Mouse (Mus musculus): ENCODE measurements around the gene Hlcs. TPM values are rescaled to one million over a fixed set of nuclear protein-coding genes. Genes with fewer than 3 reads are reported as not detected.

The Hlcs gene
- polyA plus RNA-seq, 1 experiment = 6.6 TPM

DNA sequence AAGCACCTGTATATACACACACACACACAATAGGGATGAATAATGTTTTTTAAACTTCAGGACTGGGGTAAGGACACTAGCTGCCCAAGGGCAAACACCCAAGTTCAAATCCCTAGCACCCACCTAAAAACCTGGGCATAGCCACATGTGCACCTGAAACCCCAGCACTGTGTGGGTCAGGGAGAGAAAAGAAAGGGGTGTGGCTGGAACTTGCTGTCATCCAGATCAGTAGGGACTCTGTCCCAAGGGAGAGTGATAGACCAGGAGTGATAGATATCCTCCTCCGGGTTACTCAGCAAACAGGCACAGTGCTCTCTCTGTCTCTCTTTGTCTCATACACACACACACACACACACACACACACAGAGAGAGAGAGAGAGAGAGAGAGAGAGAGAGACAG lies 2.0 kb downstream of the Hlcs start:
- Histone ChIP-seq H3K4me1 (ENCODE audit: control insufficient read depth, insufficient read depth, insufficient read length, low read length) (peaks cover 7% of the 10 kb centered on the region), H3K27ac (replicated peaks; ENCODE audit: low read depth, low read length) (no peak overlapping the region), H3K4me3 (ENCODE audit: insufficient read depth, low read depth, low read length) (no peak overlapping the region)

DNA sequence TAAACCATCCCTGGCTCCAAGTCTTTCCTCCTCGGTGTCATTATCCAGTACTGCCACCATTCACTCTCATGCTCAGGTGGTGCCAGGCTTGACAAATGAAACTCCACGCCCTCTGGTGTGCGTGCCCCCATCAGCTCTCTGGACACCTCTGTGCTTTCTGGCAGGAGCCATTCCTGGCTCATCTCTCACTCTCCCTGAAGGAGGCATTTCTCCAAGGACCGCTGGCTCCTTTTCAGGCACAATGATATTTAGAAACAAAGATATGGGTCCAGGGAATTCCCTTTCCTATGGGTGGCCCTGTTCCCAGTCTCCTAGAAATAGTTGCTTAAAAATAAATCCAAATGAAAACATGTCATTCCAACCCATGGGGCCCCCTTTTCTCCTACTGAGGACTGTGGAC lies 4.3 kb downstream of the Hlcs start:
- H3K27ac ChIP-seq (replicated peaks; ENCODE audit: low read depth, low read length) = no peak overlapping the region
- peaks cover 7% of the 10 kb centered on the region for H3K4me1 ChIP-seq (ENCODE audit: control insufficient read depth, insufficient read depth, insufficient read length, low read length)
- no peak overlapping the region for H3K4me3 ChIP-seq (ENCODE audit: insufficient read depth, low read depth, low read length)

DNA sequence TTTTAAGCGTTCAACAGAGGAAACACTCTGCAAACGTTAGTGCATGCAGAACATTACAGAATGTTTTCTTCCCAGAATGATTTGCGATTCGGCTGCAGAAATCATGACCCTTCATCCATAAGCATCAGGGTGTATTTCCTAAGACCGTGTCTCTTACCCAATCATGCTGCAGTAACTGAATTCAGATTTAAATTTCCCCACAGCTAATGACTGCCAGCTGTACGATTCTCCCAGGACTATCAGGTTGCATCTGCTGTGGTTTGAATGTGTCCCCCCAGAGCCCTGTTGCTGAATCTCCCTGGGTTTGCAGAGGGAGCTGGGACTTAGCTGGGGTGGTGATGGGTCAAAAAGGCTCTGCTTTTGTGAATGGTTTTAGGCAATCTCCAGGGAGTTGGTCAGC lies 5.4 kb downstream of the Hlcs start:
- H3K4me1 ChIP-seq (ENCODE audit: control insufficient read depth, insufficient read depth, insufficient read length, low read length) = peaks cover 7% of the 10 kb centered on the region
- no peak overlapping the region for H3K27ac ChIP-seq (replicated peaks; ENCODE audit: low read depth, low read length)
- no peak overlapping the region for H3K4me3 ChIP-seq (ENCODE audit: insufficient read depth, low read depth, low read length)

DNA sequence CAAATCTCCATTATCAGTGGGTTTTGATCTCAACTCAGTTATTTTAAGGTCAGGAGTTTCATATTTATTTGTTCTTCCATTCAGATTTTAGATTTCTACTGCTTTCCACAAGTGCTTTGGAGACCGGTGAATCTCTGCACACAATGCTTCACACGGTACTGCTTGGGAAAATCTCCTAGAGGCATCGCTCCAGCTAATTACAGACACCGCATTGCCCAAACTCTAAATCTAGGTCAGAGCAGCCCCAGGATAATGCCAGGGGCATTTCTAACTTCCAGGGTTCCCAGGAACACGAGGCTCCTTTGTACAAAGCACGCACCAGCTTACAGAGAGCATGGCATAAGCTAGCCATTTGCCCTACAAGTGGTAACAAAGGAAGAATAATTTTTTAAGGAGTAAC lies 5.8 kb downstream of the Hlcs start:
- no peak overlapping the region for H3K27ac ChIP-seq (replicated peaks; ENCODE audit: low read depth, low read length)
- no peak overlapping the region for H3K4me3 ChIP-seq (ENCODE audit: insufficient read depth, low read depth, low read length)
- H3K4me1 ChIP-seq (ENCODE audit: control insufficient read depth, insufficient read depth, insufficient read length, low read length) = peaks cover 7% of the 10 kb centered on the region

DNA sequence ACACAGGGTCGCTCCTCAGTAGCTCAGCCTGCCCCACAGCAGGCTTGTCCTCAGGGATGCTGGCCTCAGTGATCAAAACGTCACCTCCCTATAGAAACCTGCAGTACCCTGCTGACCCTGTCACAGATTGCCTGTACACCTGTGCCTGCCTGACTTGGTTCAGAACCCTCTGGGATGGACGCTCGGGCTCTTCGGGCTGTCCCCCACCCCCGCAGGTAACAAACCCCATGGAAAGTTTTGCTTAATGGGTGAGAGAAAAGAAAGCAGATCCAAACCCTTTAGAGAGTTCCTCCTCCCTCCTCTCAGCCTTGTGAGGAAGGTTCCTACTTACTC lies 10.2 kb downstream of the Hlcs start:
- Histone ChIP-seq H3K4me3 (ENCODE audit: insufficient read depth, low read depth, low read length) (no peak overlapping the region), H3K27ac (replicated peaks; ENCODE audit: low read depth, low read length) (no peak overlapping the region), H3K4me1 (ENCODE audit: control insufficient read depth, insufficient read depth, insufficient read length, low read length) (peaks cover 1% of the 10 kb centered on the region)

DNA sequence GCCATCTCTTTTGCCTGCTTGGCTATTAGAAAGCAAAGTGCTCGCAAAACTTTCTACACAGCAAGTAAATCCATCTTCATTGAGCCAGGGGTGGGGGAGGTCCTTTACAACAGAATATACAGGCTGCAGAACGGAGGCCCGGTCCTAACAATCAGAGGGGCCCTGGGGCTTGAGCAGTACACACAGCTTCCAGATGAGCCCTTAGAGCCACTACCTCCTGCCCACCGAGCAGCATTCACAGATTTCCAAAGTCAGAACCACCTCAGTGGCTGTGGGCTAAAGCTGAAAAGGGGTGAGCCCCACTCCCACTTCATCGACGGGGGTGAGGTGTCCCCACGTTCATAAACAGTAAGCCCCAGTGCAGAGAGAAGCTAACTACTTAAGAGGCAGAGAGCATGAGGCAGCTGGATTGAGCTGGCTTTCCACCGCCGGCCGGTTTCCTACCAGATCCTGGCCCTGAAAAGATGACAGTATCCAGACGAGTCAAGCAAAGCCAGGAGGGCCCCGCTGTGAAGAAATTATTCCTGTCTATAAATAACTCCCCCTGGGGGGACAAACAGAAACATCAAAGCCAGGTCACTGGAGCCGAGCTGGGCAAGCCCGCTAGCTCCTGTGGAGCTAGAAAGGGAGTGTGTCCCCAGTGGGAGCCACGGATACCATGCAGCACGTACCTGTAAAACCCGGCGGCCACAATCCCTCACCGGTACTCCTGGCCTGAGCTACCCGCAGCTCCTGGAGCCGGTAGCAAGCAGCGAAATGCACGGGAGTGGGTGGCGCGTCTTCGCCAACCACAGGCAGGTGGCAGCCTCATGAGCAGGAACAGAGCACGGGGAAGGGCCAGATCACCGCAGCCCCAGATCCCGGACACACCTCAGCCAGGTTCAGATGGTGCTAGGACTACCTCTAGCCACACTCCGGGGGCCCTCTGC lies 10.8 kb downstream of the Hlcs start:
- Histone ChIP-seq H3K27ac (replicated peaks; ENCODE audit: low read depth, low read length) (no peak overlapping the region), H3K4me1 (ENCODE audit: control insufficient read depth, insufficient read depth, insufficient read length, low read length) (no peaks in the 10 kb centered on the region; the same call in 1 of the 2 replicates), H3K4me3 (ENCODE audit: insufficient read depth, low read depth, low read length) (peak overlapping the region; percentile 22)

DNA sequence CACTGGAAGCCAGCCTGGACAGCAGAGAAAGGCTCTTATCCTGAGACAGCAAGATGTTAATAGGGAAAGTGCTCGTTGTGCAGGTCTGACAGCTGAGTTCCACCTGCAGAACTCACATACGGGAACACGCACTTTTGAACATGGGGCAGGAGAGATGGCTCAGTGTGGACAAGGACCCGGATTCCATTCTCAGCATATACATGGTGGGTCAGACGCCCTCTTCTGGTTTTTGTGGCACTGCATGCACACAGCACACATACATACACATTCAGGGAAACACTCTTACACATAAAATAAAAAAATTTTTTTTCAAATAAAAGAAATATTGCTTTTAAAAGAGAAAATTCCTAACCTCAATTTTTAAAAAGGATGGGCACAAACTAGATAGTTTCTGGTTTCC lies 11.7 kb downstream of the Hlcs start:
- H3K27ac ChIP-seq (replicated peaks; ENCODE audit: low read depth, low read length) = no peak overlapping the region

DNA sequence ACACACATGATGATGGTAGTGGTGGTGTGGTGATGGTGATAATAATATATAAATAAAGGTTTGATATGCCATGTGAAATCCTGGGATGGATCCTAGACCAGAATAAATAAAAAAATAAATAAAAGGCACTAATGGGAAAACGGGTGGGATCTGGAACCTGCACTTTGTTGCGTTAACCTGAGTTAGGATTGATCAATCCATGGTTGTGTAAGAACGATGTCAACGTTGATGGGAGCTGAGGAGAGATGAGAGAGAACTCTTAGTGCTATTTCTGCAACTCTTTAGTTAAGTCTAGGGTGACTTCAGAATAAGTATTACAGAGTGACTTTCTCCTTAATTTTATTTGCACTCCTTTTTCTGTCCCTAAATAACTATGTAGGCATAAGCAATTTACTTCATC lies 12.2 kb downstream of the Hlcs start:
- Histone ChIP-seq H3K4me3 (ENCODE audit: insufficient read depth, low read depth, low read length) (no peak overlapping the region), H3K27ac (replicated peaks; ENCODE audit: low read depth, low read length) (no peak overlapping the region)

More for the DNA sequence above, 11.7 kb downstream of the Hlcs start:
- Histone ChIP-seq H3K4me1 (ENCODE audit: control insufficient read depth, insufficient read depth, insufficient read length, low read length) (no peaks in the 10 kb centered on the region; the same call in 1 of the 2 replicates), H3K4me3 (ENCODE audit: insufficient read depth, low read depth, low read length) (no peak overlapping the region)

DNA sequence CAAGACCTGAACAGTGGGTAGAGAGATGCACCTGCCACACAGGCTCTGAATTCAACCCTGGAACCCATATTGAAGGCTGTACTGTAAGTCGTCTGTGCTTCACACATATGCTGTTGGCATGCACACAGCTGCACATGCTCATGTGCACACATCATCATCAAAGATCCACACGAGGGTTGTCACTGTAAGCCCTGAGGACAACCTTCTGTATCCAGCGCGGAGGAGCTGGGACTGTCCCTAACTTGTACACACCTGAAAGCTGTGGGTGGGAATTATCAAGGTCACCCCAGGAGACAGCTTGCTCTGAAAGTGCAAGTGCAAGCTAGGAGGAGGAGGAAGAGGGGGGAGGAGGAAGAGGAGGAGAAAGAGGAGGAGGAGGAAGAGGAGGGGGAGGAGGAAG lies 14.2 kb downstream of the Hlcs start:
- Histone ChIP-seq H3K4me3 (ENCODE audit: insufficient read depth, low read depth, low read length) (no peak overlapping the region), H3K27ac (replicated peaks; ENCODE audit: low read depth, low read length) (no peak overlapping the region), H3K4me1 (ENCODE audit: control insufficient read depth, insufficient read depth, insufficient read length, low read length) (no peaks in the 10 kb centered on the region; the same call in 1 of the 2 replicates)

More for the DNA sequence above, 12.2 kb downstream of the Hlcs start:
- H3K4me1 ChIP-seq (ENCODE audit: control insufficient read depth, insufficient read depth, insufficient read length, low read length) = no peaks in the 10 kb centered on the region; the same call in 1 of the 2 replicates

DNA sequence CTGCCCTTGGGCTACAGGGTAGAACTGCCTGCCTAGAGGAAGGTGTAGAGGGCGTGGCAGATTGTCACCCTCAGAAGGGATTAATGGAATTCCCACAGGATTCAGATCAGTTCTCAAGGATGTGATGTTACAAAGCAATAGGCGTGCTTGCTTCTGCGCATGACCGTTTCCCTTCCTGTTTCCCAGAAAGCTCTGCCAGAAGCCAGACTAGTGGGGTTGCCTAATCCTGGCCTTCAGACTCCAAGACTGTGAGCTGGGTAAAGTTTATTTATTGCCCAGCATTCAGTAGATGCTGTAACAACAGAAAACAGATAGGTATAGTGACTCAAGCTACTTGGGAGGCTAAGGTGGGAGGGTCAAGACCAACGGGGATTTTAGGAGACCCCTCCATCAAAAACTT lies 15.3 kb downstream of the Hlcs start:
- Histone ChIP-seq H3K4me1 (ENCODE audit: control insufficient read depth, insufficient read depth, insufficient read length, low read length) (no peaks in the 10 kb centered on the region; the same call in 1 of the 2 replicates), H3K27ac (replicated peaks; ENCODE audit: low read depth, low read length) (no peak overlapping the region), H3K4me3 (ENCODE audit: insufficient read depth, low read depth, low read length) (no peak overlapping the region)

DNA sequence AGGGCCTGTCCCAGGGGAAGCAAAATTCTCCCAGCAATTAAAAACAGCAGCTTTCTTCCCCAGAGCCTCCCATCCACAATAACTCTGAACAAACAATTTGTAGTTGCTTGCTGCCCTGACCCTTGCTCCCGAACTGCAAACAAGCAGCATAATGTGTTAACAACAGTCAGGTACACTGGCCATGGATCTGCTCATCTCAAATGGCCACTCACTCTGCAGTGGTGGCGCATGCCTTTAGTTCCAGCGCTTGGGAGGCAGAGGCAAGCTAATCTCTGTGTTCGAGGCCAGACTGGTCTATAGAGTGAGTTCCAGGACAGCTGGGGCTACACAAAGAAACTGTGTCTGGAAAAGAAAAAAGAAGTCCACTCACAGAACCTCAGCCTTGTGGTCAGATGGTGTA lies 22.2 kb downstream of the Hlcs start:
- no peak overlapping the region for H3K27ac ChIP-seq (replicated peaks; ENCODE audit: low read depth, low read length)
- no peaks in the 10 kb centered on the region for H3K4me1 ChIP-seq (ENCODE audit: control insufficient read depth, insufficient read depth, insufficient read length, low read length)
- no peak overlapping the region for H3K4me3 ChIP-seq (ENCODE audit: insufficient read depth, low read depth, low read length)

DNA sequence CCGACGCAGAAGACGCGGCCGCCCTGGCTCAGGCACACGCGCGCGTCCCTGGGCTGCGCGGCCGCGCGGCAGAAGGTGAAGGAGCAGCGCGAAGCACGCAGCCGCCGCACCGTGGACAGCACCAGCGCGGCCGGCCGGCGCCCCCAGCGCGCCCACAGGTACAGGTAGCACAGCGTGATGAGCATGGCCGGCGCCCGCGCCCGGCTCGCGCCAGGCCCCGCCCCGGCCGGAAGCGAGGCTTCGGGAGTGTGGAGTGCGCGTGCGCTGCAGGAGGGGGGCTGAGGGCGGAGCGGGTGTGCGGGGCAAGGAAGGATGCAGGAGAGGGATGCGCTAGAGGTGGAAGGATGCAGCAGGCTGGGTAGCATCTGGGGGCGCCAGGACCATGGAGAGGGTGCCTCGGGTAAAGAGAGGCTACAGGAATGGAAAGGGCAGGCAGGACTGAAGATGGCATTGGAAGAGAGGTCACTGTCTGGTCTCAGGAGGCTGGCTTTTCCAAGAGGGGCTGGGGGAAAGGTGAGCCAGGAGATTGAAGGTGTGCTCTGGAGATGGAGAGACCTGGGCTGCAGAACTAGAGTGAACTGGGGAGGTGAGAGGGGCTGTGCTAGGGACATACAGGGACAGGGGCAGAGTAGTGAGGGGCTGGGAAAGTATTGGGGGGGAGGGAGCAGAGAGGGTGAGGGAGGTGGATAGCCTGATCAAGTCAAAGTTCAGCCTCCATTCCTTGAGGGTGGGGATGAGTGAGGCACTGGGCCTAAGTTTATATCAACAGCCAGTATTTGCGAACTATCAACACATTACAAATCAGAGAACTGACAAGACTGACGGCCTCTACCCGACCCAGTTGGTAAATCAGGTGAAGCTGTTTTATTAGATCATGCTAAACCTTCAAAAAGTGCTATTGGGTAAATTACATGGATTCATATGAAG lies 23.0 kb downstream of the Hlcs start:
- Histone ChIP-seq H3K4me1 (ENCODE audit: control insufficient read depth, insufficient read depth, insufficient read length, low read length) (no peaks in the 10 kb centered on the region), H3K27ac (replicated peaks; ENCODE audit: low read depth, low read length) (no peak overlapping the region), H3K4me3 (ENCODE audit: insufficient read depth, low read depth, low read length) (peak overlapping the region; percentile 81)

DNA sequence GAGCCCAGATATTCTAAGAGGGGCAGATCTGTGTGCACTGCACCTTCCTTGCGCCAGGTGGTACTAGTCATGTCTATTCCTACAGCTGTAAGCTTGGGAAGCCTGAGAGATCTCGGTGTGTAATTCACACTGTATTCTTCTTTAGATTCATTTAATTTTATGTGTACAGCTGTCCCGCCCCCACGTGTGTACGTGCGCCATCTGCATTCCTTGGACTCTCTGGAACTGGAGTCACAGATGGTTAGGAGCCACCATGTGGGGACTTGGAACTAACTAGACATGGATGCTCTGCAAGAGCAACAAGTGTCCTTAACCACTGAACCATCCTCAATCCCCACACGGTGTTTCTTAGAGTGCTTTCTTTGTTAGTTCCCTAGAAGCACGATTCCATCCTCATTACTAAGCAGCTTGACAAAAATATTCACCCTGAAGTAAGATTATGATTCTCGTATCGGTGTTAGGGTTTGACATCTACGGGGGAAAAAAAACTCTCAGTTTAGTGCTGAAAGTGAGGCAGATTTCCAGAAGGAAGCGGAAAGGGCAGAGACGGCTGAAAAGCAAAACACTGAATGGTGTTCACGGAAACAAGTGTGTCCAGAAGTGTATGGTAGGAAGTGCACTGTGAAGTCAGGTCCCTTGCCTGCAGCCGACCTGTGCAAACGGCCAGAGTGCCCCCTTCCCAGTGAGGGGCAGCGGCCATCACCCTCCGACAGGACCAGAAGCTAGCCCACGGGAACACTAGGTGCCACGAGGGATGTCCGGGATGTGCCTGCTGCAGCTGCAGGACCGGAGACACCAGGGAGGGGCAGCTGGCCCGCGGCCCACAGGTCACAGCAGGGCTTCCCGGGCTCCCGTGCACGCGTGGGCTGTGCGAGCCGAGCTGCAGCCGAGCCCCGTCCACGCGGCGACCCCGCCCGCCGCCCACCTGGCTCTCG lies 24.0 kb downstream of the Hlcs start:
- Histone ChIP-seq H3K4me3 (ENCODE audit: insufficient read depth, low read depth, low read length) (peak overlapping the region; percentile 81), H3K4me1 (ENCODE audit: control insufficient read depth, insufficient read depth, insufficient read length, low read length) (no peaks in the 10 kb centered on the region), H3K27ac (replicated peaks; ENCODE audit: low read depth, low read length) (no peak overlapping the region)

DNA sequence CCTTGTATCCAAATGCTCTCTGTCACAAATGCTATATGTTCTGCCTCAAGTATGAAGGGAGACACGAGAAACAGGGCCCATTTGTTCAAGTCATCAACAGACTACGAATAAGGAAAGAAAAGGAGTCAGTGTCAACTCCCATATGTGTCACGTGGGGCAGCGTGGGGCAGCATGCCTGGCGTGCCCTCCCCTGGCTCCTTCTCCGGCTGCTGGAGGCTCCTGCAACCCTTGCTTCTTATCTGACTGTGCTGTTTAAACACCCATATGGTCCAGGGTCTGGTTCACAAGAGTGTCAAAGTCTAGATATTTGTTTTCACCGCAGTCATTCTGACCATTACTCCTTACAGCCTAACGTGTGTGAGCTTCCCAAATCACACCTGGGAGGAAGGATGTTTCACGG lies 25.5 kb downstream of the Hlcs start:
- no peaks in the 10 kb centered on the region for H3K4me1 ChIP-seq (ENCODE audit: control insufficient read depth, insufficient read depth, insufficient read length, low read length)
- H3K27ac ChIP-seq (replicated peaks; ENCODE audit: low read depth, low read length) = no peak overlapping the region
- no peak overlapping the region for H3K4me3 ChIP-seq (ENCODE audit: insufficient read depth, low read depth, low read length)
